Mouse (Mus musculus) ES-Bruce4 (cell line): ENCODE measurements around the gene Cytip.

Source experiments
- CTCF ChIP-seq: IDR thresholded peaks from one replicate; pipeline ENCODE4 v1.8.1; 2011; ENCODE audit warnings: low read depth, low read length
- EP300 ChIP-seq: IDR thresholded peaks from 2 replicates; pipeline ENCODE4 v1.6.1; 2011; ENCODE audit warnings: low read depth, low read length; ENCODE audit not compliant: insufficient read depth
- POLR2A ChIP-seq: IDR thresholded peaks from one replicate; pipeline ENCODE4 v1.8.1; 2011; ENCODE audit warnings: low read length; ENCODE audit not compliant: insufficient read depth

GRCm38 (mm10) chr2:58156495-58157392 lies 38.6 kb downstream of the Cytip start:
- no peak for TF ChIP-seq POLR2A
- TF ChIP-seq EP300, result no peak
- TF ChIP-seq CTCF, result no peak
